Mouse (Mus musculus) embryonic fibroblast, embryonic 13.5 days (primary cell): ENCODE data around the gene Pogz.

ENCODE experiments used
- CTCF ChIP-seq: IDR thresholded peaks from 2 replicates; pipeline ENCODE4 v1.5.1; 2011; ENCODE audit warnings: mild to moderate bottlenecking, control low read depth, low read length, moderate library complexity, borderline replicate concordance; ENCODE audit not compliant: insufficient read depth
- POLR2A ChIP-seq: IDR thresholded peaks from 2 replicates; pipeline ENCODE4 v1.6.1; 2011; ENCODE audit warnings: low read depth, mild to moderate bottlenecking, control low read depth, low read length, moderate library complexity

DNA sequence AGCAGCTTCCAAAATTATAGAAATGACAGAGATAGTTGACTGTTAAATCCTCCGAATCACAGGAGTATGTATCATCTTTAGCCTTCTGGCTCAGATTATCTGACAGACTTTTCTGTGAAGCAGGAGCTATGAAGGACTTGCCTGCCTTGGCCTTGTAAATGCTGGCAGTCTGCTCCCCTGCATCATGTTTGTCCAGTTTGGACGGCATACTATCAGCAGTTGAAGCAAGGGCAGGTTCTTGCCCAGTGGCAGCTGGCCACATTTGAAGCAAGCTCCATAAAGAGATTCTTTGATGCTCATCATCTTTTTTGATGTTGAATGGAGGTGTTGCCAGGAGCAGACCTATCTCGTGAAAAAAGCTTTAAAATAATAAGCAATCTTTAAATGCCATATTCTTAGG, 56.7 kb downstream of the Pogz start:
- TF ChIP-seq CTCF (no peak), POLR2A (no peak)
